Mouse (Mus musculus) heart, adult 11 months (tissue): Measurements from ENCODE around the gene Zbtb43.

ENCODE experiments used
- DNase-seq: peaks from one replicate; pipeline ENCODE4 v3.0.0; 2022

Gene Zbtb43

GRCm38 (mm10) chr2:33426640-33427398, 41.5 kb downstream of the Zbtb43 start:
- DNase-seq = no peak

- DNase-seq = no peak
Observed at GRCm38 (mm10) chr2:33417454-33417853, 50.9 kb downstream of the Zbtb43 start.

- DNase-seq = peak; percentile 84
Observed at GRCm38 (mm10) chr2:33414019-33414418, 54.3 kb downstream of the Zbtb43 start.

- DNase-seq = peak; percentile 91
Observed at GRCm38 (mm10) chr2:33412111-33412510, 56.2 kb downstream of the Zbtb43 start.

GRCm38 (mm10) chr2:33403511-33404003, 64.8 kb downstream of the Zbtb43 start:
- DNase-seq = no peak

GRCm38 (mm10) chr2:33402638-33403037, 65.7 kb downstream of the Zbtb43 start:
- DNase-seq = no peak

- peak; percentile 89 for DNase-seq
Observed at GRCm38 (mm10) chr2:33402236-33402635, 66.1 kb downstream of the Zbtb43 start.

GRCm38 (mm10) chr2:33401217-33401616, 67.1 kb downstream of the Zbtb43 start:
- no peak for DNase-seq

GRCm38 (mm10) chr2:33400541-33400940, 67.8 kb downstream of the Zbtb43 start:
- no peak for DNase-seq
